Mouse (Mus musculus) macrophage (primary cell): Measurements from ENCODE around the gene Pias1. TPM values are rescaled to one million over a fixed set of nuclear protein-coding genes. Genes with fewer than 3 reads are reported as not detected.

Experiments used
- H3K27ac ChIP-seq: fragments of 350-480 bp; formaldehyde crosslinking; 2 replicates; pipeline ENCODE4 v1.9.0; 2021
- H3K36me3 ChIP-seq: fragments of 350-480 bp; formaldehyde crosslinking; 2 replicates; pipeline ENCODE4 v1.9.0; 2021; ENCODE audit errors: inconsistent target
- H3K4me3 ChIP-seq: fragments of 350-480 bp; formaldehyde crosslinking; 2 replicates; pipeline ENCODE4 v1.9.0; 2021; ENCODE audit errors: inconsistent target
- H3K79me2 ChIP-seq: fragments of 350-480 bp; formaldehyde crosslinking; 2 replicates; pipeline ENCODE4 v1.9.0; 2021; ENCODE audit errors: inconsistent target
- WGBS: methylation state at CpG from one replicate; pipeline ENCODE4 v1.1.7; 2026; ENCODE audit warnings: inconsistent platforms; ENCODE audit not compliant: missing documents; 5-methylcytosine and 5-hydroxymethylcytosine counted together
- polyA plus RNA-seq: library from polyadenylated mRNA; stranded (reverse); fragments of 250-400 nt; gene quantifications from 3 replicates; pipeline ENCODE4 v1.2.4, GENCODE M21; 2018; ENCODE audit warnings: inconsistent platforms

The Pias1 gene
- polyA plus RNA-seq, 1 experiment from 2014 or later = 40.5 TPM

- H3K36me3 ChIP-seq = no peaks in the 10 kb centered on the region
- WGBS = 93% methylated on average over 2 of the region's 2 CpGs
- H3K27ac ChIP-seq = no peak overlapping the region
- no peak overlapping the region for H3K4me3 ChIP-seq
- peaks cover 96% of the 10 kb centered on the region for H3K79me2 ChIP-seq
Observed at GRCm38 (mm10) chr9:62975830-62976229, 11.9 kb downstream of the Pias1 start.

- H3K79me2 ChIP-seq = peaks cover 100% of the 10 kb centered on the region
- H3K4me3 ChIP-seq = no peak overlapping the region
- 100% methylated on average over 2 of the region's 2 CpGs for WGBS
- H3K27ac ChIP-seq = no peak overlapping the region
- no peaks in the 10 kb centered on the region for H3K36me3 ChIP-seq
Observed at GRCm38 (mm10) chr9:62974439-62974838, 13.3 kb downstream of the Pias1 start.

- WGBS = 26% methylated on average over 10 of the region's 10 CpGs
- peaks cover 100% of the 10 kb centered on the region for H3K79me2 ChIP-seq
- H3K36me3 ChIP-seq = no peaks in the 10 kb centered on the region
- H3K4me3 ChIP-seq = no peak overlapping the region
- peak overlapping the region; percentile 22; the same call in 1 of the 2 replicates for H3K27ac ChIP-seq
Observed at GRCm38 (mm10) chr9:62972073-62972745, 15.5 kb downstream of the Pias1 start.

- no peak overlapping the region for H3K4me3 ChIP-seq
- H3K36me3 ChIP-seq = no peaks in the 10 kb centered on the region
- no peak overlapping the region for H3K27ac ChIP-seq
- H3K79me2 ChIP-seq = peaks cover 100% of the 10 kb centered on the region
Observed at GRCm38 (mm10) chr9:62970345-62970744, 17.4 kb downstream of the Pias1 start.

GRCm38 (mm10) chr9:62966018-62966417 lies 21.7 kb downstream of the Pias1 start:
- H3K27ac ChIP-seq = no peak overlapping the region
- H3K36me3 ChIP-seq = no peaks in the 10 kb centered on the region
- H3K4me3 ChIP-seq = no peak overlapping the region
- WGBS = 58% methylated on average over 3 of the region's 3 CpGs
- peaks cover 100% of the 10 kb centered on the region for H3K79me2 ChIP-seq

- Histone ChIP-seq H3K27ac (no peak overlapping the region), H3K4me3 (no peak overlapping the region), H3K79me2 (peaks cover 100% of the 10 kb centered on the region), H3K36me3 (peaks cover 29% of the 10 kb centered on the region)
Observed at GRCm38 (mm10) chr9:62952713-62953112, 35.0 kb downstream of the Pias1 start.

- Histone ChIP-seq H3K27ac (no peak overlapping the region), H3K4me3 (no peak overlapping the region), H3K36me3 (peaks cover 29% of the 10 kb centered on the region), H3K79me2 (peaks cover 100% of the 10 kb centered on the region)
- 92% methylated on average over 4 of the region's 6 CpGs for WGBS
Observed at GRCm38 (mm10) chr9:62945346-62945745, 42.4 kb downstream of the Pias1 start.

- Histone ChIP-seq H3K4me3 (no peak overlapping the region), H3K79me2 (peaks cover 100% of the 10 kb centered on the region), H3K36me3 (peaks cover 23% of the 10 kb centered on the region), H3K27ac (no peak overlapping the region)
- WGBS = 100% methylated on average over 1 of the region's 1 CpGs
Observed at GRCm38 (mm10) chr9:62944063-62944462, 43.7 kb downstream of the Pias1 start.

GRCm38 (mm10) chr9:62940966-62941365 lies 46.8 kb downstream of the Pias1 start:
- 100% methylated on average over 3 of the region's 3 CpGs for WGBS
- peaks cover 100% of the 10 kb centered on the region for H3K79me2 ChIP-seq
- H3K4me3 ChIP-seq = no peak overlapping the region
- no peak overlapping the region for H3K27ac ChIP-seq
- H3K36me3 ChIP-seq = no peaks in the 10 kb centered on the region

- Histone ChIP-seq H3K36me3 (no peaks in the 10 kb centered on the region), H3K79me2 (peaks cover 92% of the 10 kb centered on the region), H3K27ac (no peak overlapping the region), H3K4me3 (no peak overlapping the region)
- WGBS = 100% methylated on average over 5 of the region's 5 CpGs
Observed at GRCm38 (mm10) chr9:62935854-62936253, 51.9 kb downstream of the Pias1 start.

- 74% methylated on average over 2 of the region's 2 CpGs for WGBS
- Histone ChIP-seq H3K79me2 (peaks cover 92% of the 10 kb centered on the region), H3K4me3 (no peak overlapping the region), H3K36me3 (no peaks in the 10 kb centered on the region), H3K27ac (peak overlapping the region; percentile 97)
Observed at GRCm38 (mm10) chr9:62934700-62935400, 52.9 kb downstream of the Pias1 start.

GRCm38 (mm10) chr9:62932575-62933339 lies 55.0 kb downstream of the Pias1 start:
- Histone ChIP-seq H3K4me3 (no peak overlapping the region), H3K27ac (peak overlapping the region; percentile 97), H3K79me2 (peaks cover 92% of the 10 kb centered on the region), H3K36me3 (no peaks in the 10 kb centered on the region)
- 3% methylated on average over 4 of the region's 4 CpGs for WGBS

- Histone ChIP-seq H3K36me3 (peaks cover 17% of the 10 kb centered on the region; the same call in 1 of the 2 replicates), H3K79me2 (peaks cover 98% of the 10 kb centered on the region), H3K27ac (no peak overlapping the region), H3K4me3 (no peak overlapping the region)
- whole genome bisulfite sequencing = 100% methylated on average over 2 of the region's 2 CpGs
Observed at GRCm38 (mm10) chr9:62924886-62925610, 62.7 kb downstream of the Pias1 start.

- peaks cover 56% of the 10 kb centered on the region for H3K36me3 ChIP-seq
- H3K4me3 ChIP-seq = no peak overlapping the region
- H3K79me2 ChIP-seq = peaks cover 98% of the 10 kb centered on the region
- no peak overlapping the region for H3K27ac ChIP-seq
- 51% methylated on average over 2 of the region's 2 CpGs for WGBS
Observed at GRCm38 (mm10) chr9:62920877-62921276, 66.8 kb downstream of the Pias1 start.
